15 mouse cellular contexts compared by ENCODE assay signal in the genomic region with DNA sequence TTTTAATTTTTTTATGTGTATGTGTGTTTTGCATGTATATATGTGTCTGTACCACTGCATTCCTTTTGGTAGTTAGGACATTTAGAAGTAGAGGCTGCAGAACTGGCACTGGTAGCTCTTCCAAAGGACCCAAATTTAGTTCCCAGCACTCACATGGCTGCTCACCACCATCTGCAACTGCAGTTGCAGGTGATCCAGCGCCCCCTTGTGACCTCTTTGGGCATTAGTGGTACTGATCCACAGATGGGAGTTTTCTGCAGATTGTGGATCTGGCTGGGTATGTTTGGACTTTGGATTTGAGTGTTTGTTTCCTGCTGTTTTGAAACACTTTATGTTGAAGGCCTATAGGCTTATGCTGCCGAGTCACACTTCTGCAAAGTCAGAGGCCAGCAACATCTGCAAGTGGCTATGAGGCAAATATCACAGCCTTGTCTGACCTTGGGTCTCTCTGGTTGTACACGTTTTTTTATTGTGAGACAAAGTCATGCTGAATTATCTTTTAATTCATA. TPM values are rescaled to one million over a fixed set of nuclear protein-coding genes. Genes with fewer than 3 reads are reported as not detected.
DNase-seq lines count a peak whose midpoint lies in the region; TF ChIP-seq lines count a peak whose summit lies in the region.
"Had no signal": no experiment of that assay in that cellular context is flagged by ENCODE, and none has a peak within 500 bp of the region (broad histone marks: within the 10 kb centered on the region; RNA-seq: fewer than 3 reads in every experiment).

No protein-coding gene starts in this region.

- H3K4me1 ChIP-seq in kidney, adult 2 months (ENCODE audit: control insufficient read depth, insufficient read depth, low read length) = no peaks in the 10 kb centered on the region
- no peaks in the 10 kb centered on the region for H3K4me1 ChIP-seq in testis, adult 2 months (ENCODE audit: control insufficient read depth, insufficient read depth, low read length)
- H3K4me1 ChIP-seq: embryonic facial prominence, embryonic 12.5 days; forebrain, embryonic 12.5 days; midbrain, embryonic 10.5 days had no signal

- no peak overlapping the region for H3K27ac ChIP-seq in kidney, adult 2 months (ENCODE audit: insufficient read depth, low read depth, low read length)
- H3K27ac ChIP-seq in testis, adult 2 months (ENCODE audit: control insufficient read depth, insufficient read depth, low read depth, low read length) = no peak overlapping the region
- H3K27ac ChIP-seq: embryonic facial prominence, embryonic 12.5 days; forebrain, embryonic 12.5 days; liver, embryonic 15.5 days; midbrain, embryonic 10.5 days had no signal

- TF ChIP-seq POLR2A in kidney, adult 2 months (IDR thresholded peaks at IDR 0.05; ENCODE audit: low read depth, low read length) = no peak
- no peak for TF ChIP-seq POLR2A in testis, adult 2 months (IDR thresholded peaks at IDR 0.05; ENCODE audit: control insufficient read depth, low read depth, low read length)

- H3K4me3 ChIP-seq in kidney, adult 2 months (ENCODE audit: insufficient read depth, low read depth, low read length) = no peak overlapping the region
- H3K4me3 ChIP-seq in testis, adult 2 months (ENCODE audit: control insufficient read depth, low read depth, low read length) = no peak overlapping the region
- H3K4me3 ChIP-seq: embryonic facial prominence, embryonic 12.5 days; forebrain, embryonic 12.5 days; liver, embryonic 15.5 days; midbrain, embryonic 10.5 days had no signal

- DNase-seq in kidney, adult 2 months = no peak
- DNase-seq in kidney, adult 9 months = no peak
- no peak for DNase-seq in testis, postnatal 14 days (ENCODE audit: low spot score)
- DNase-seq in ZHBTc4 (ENCODE audit: low read depth, low spot score) = peak; percentile 52
- DNase-seq in splenic B cell, adult 2 months (ENCODE audit: low read depth, low spot score) = peak; percentile 24
- DNase-seq in adrenal gland, postnatal 14 days = no peak
- DNase-seq in adrenal gland, postnatal 10 days = no peak
- DNase-seq: gastrocnemius, postnatal 10 days; kidney, postnatal 4 days; spleen, adult 18-20 months had no signal

- TF ChIP-seq CTCF in kidney, adult 2 months (conservative IDR thresholded peaks at IDR 0.05; ENCODE audit: insufficient read depth, insufficient read length, low read depth, low read length) = peak; percentile 18; the same call in 1 of the 2 replicates
- peak; percentile 20; the same call in 1 of the 2 replicates for TF ChIP-seq CTCF in testis, adult 2 months (IDR thresholded peaks at IDR 0.05; ENCODE audit: control insufficient read depth, insufficient read depth, insufficient replicate concordance, low read depth, low read length)

- no peaks in the 10 kb centered on the region for H3K36me3 ChIP-seq in kidney, adult 2 months (ENCODE audit: control insufficient read depth, insufficient read depth, low read length)
- no peaks in the 10 kb centered on the region; the same call in 1 of the 2 replicates for H3K36me3 ChIP-seq in testis, adult 2 months (ENCODE audit: control insufficient read depth, insufficient read depth, low read length)
- H3K36me3 ChIP-seq in splenic B cell, adult 2 months (ENCODE audit: control insufficient read depth, insufficient read depth, low read length, poor library complexity, severe bottlenecking) = 0 out of 2 replicates have a peak, but pooled peaks cover 1% of the 10 kb centered on the region

- no peaks in the 10 kb centered on the region for H3K27me3 ChIP-seq in kidney, adult 2 months (replicated peaks; ENCODE audit: control insufficient read depth, insufficient read depth, low read length)
- no peaks in the 10 kb centered on the region for H3K27me3 ChIP-seq in testis, adult 2 months (ENCODE audit: control insufficient read depth, insufficient read depth, low read length)
- H3K27me3 ChIP-seq in splenic B cell, adult 2 months (ENCODE audit: control insufficient read depth, insufficient read depth, low read length, poor library complexity, severe bottlenecking) = no peaks in the 10 kb centered on the region
- H3K27me3 ChIP-seq: embryonic facial prominence, embryonic 12.5 days; forebrain, embryonic 12.5 days; liver, embryonic 15.5 days had no signal

- WGBS in kidney, adult 2 months = 60% methylated on average over 3 of the region's 3 CpGs

RNA-seq across cellular contexts. Expression of a gene that starts 15.8 kb away (rescaled TPM):
- 3.1 and 3.6 TPM in 2 replicates for polyA plus RNA-seq in kidney, adult 2 months (2012; rRNA removed)
- 4.1 and 4.5 TPM in 2 replicates for polyA plus RNA-seq in testis, adult 2 months (2012; rRNA removed)
- 13.6 and 16.5 TPM in 2 replicates for total RNA-seq in adrenal gland, postnatal 14 days (2021)
- 10 to 100 TPM; 17.0 to 20.1 TPM for total RNA-seq in adrenal gland, postnatal 10 days (2021)

RNA-seq across cellular contexts. Expression of a gene that starts 16.0 kb away (rescaled TPM):
- polyA plus RNA-seq in kidney, adult 2 months (2012; rRNA removed) = 11.4 and 12.0 TPM in 2 replicates
- polyA plus RNA-seq in testis, adult 2 months (2012; rRNA removed) = 8.2 and 8.8 TPM in 2 replicates
- 30.6 and 41.0 TPM in 2 replicates for total RNA-seq in adrenal gland, postnatal 14 days (2021)
- 10 to 100 TPM; 32.3 to 34.2 TPM for total RNA-seq in adrenal gland, postnatal 10 days (2021)

Comparison
In these comparisons a context has a peak if more than half of its experiments do, and no peak if none do; other contexts are left out.
1. DNase-seq: peak in ZHBTc4 (single experiment) and splenic B cell, adult 2 months (single experiment); none in kidney, adult 2 months (single experiment), kidney, adult 9 months (single experiment), testis, postnatal 14 days (single experiment), adrenal gland, postnatal 14 days (single experiment) and adrenal gland, postnatal 10 days (single experiment).